Mouse (Mus musculus): Measurements from ENCODE around the gene Cep55.

The Cep55 gene

GRCm38 (mm10) chr19:38054720-38055192, at the start of gene Cep55:
TSS of gene Cep55 (plus strand) at chr19:38055011.
- DNase-seq, result peak; percentile 99

- DNase-seq, result no peak
Observed at GRCm38 (mm10) chr19:38011379-38011778, 43.4 kb upstream of the Cep55 start.

GRCm38 (mm10) chr19:38014443-38014842, 40.4 kb upstream of the Cep55 start:
- DNase-seq, result no peak

GRCm38 (mm10) chr19:38015180-38015872, 39.5 kb upstream of the Cep55 start:
- peak; percentile 67 for DNase-seq

GRCm38 (mm10) chr19:38015873-38016254, 38.9 kb upstream of the Cep55 start:
- DNase-seq, result no peak

- no peak for DNase-seq
Observed at GRCm38 (mm10) chr19:38022710-38023109, 32.1 kb upstream of the Cep55 start.

- no peak for DNase-seq
Observed at GRCm38 (mm10) chr19:38023603-38024002, 31.2 kb upstream of the Cep55 start.

- no peak for DNase-seq
Observed at GRCm38 (mm10) chr19:38025254-38026041, 29.4 kb upstream of the Cep55 start.

GRCm38 (mm10) chr19:38026211-38026624, 28.6 kb upstream of the Cep55 start:
- DNase-seq, result no peak

GRCm38 (mm10) chr19:38027389-38027788, 27.4 kb upstream of the Cep55 start:
- DNase-seq, result no peak

- DNase-seq, result no peak
Observed at GRCm38 (mm10) chr19:38027881-38028521, 26.8 kb upstream of the Cep55 start.

GRCm38 (mm10) chr19:38029292-38029691, 25.5 kb upstream of the Cep55 start:
- no peak for DNase-seq

GRCm38 (mm10) chr19:38029871-38030270, 24.9 kb upstream of the Cep55 start:
- DNase-seq, result no peak

- DNase-seq, result peak; percentile 44
Observed at GRCm38 (mm10) chr19:38030673-38031137, 24.1 kb upstream of the Cep55 start.

GRCm38 (mm10) chr19:38031144-38031543, 23.7 kb upstream of the Cep55 start:
- no peak for DNase-seq

- DNase-seq, result no peak
Observed at GRCm38 (mm10) chr19:38032993-38033734, 21.6 kb upstream of the Cep55 start.

GRCm38 (mm10) chr19:38033735-38034057, 21.1 kb upstream of the Cep55 start:
- no peak for DNase-seq

GRCm38 (mm10) chr19:38034696-38035095, 20.1 kb upstream of the Cep55 start:
- DNase-seq, result no peak

GRCm38 (mm10) chr19:38035766-38036165, 19.0 kb upstream of the Cep55 start:
- no peak for DNase-seq

GRCm38 (mm10) chr19:38038267-38038666, 16.5 kb upstream of the Cep55 start:
- no peak for DNase-seq

GRCm38 (mm10) chr19:38042261-38042722, 12.5 kb upstream of the Cep55 start:
- DNase-seq, result peak; percentile 20

GRCm38 (mm10) chr19:38043281-38043981, 11.4 kb upstream of the Cep55 start, which contains the start of gene Myof:
TSS of gene Myof (minus strand) at chr19:38043577.
- peak; percentile 73 for DNase-seq
